9 mouse cellular contexts compared by ENCODE assay signal in genomic region chr13:52928392-52928791, GRCm38 (mm10). TPM values are rescaled to one million over a fixed set of nuclear protein-coding genes. Genes with fewer than 3 reads are reported as not detected.
A peak's percentile ranks its signal among the peaks of the same experiment; 100 is the strongest.
DNase-seq lines count a peak whose midpoint lies in the region; ATAC-seq lines count a peak whose summit lies in the region.
"Had no signal": no experiment of that assay in that cellular context is flagged by ENCODE, and none has a peak within 500 bp of the region (broad histone marks: within the 10 kb centered on the region; RNA-seq: fewer than 3 reads in every experiment).

No protein-coding gene starts in this region.

- H3K4me1 ChIP-seq in heart, embryonic 10.5 days = peaks cover 31% of the 10 kb centered on the region
- peaks cover 21% of the 10 kb centered on the region for H3K4me1 ChIP-seq in embryonic facial prominence, embryonic 12.5 days
- H3K4me1 ChIP-seq in limb, embryonic 10.5 days = peaks cover 27% of the 10 kb centered on the region
- peaks cover 17% of the 10 kb centered on the region for H3K4me1 ChIP-seq in stomach, embryonic 14.5 days (ENCODE audit: control insufficient read depth, insufficient read depth, low read length)

- peak overlapping the region; percentile 85 for H3K9ac ChIP-seq in embryonic facial prominence, embryonic 12.5 days
- no peak overlapping the region; the same call in 1 of the 2 replicates for H3K9ac ChIP-seq in stomach, embryonic 14.5 days (replicated peaks; ENCODE audit: low read depth, low read length)

- H3K36me3 ChIP-seq in heart, embryonic 10.5 days = no peaks in the 10 kb centered on the region
- no peaks in the 10 kb centered on the region for H3K36me3 ChIP-seq in embryonic facial prominence, embryonic 12.5 days
- H3K36me3 ChIP-seq in limb, embryonic 10.5 days = 0 out of 2 replicates have a peak, but pooled peaks cover 5% of the 10 kb centered on the region
- no peaks in the 10 kb centered on the region; the same call in 1 of the 2 replicates for H3K36me3 ChIP-seq in stomach, embryonic 14.5 days (ENCODE audit: control insufficient read depth, insufficient read depth, low read length)

- H3K9me3 ChIP-seq in heart, embryonic 10.5 days = no peaks in the 10 kb centered on the region
- H3K9me3 ChIP-seq in embryonic facial prominence, embryonic 12.5 days = no peaks in the 10 kb centered on the region
- no peaks in the 10 kb centered on the region for H3K9me3 ChIP-seq in limb, embryonic 10.5 days (replicated peaks)
- no peaks in the 10 kb centered on the region for H3K9me3 ChIP-seq in stomach, embryonic 14.5 days (ENCODE audit: control insufficient read depth, low read depth, low read length)

- no peaks in the 10 kb centered on the region for H3K27me3 ChIP-seq in heart, embryonic 10.5 days (ENCODE audit: insufficient read depth, poor library complexity, severe bottlenecking)
- H3K27me3 ChIP-seq in embryonic facial prominence, embryonic 12.5 days = no peaks in the 10 kb centered on the region
- H3K27me3 ChIP-seq in limb, embryonic 10.5 days (ENCODE audit: low read depth, poor library complexity, severe bottlenecking) = no peaks in the 10 kb centered on the region
- no peaks in the 10 kb centered on the region for H3K27me3 ChIP-seq in stomach, embryonic 14.5 days (ENCODE audit: control insufficient read depth, insufficient read depth, low read length)
- H3K27me3 ChIP-seq: Patski had no signal

- intact Hi-C loops in heart, postnatal 10 days (cut with DNase I) = loop anchor here (2.0 to 5.0 kb wide), 3 partner anchors 52 to 216 kb away; partner anchors contain the start of gene Nfil3

- H3K4me3 ChIP-seq in heart, embryonic 10.5 days = peak overlapping the region; percentile 82
- peak overlapping the region; percentile 85 for H3K4me3 ChIP-seq in embryonic facial prominence, embryonic 12.5 days
- H3K4me3 ChIP-seq in limb, embryonic 10.5 days = peak overlapping the region; percentile 88
- H3K4me3 ChIP-seq in stomach, embryonic 14.5 days (ENCODE audit: low read depth, low read length) = peak overlapping the region; percentile 86; the same call in 1 of the 2 replicates

- peak; percentile 61 for DNase-seq in heart, embryonic 10.5 days (ENCODE audit: low spot score)
- DNase-seq in heart, postnatal 10 days = no peak
- peak; percentile 16 for DNase-seq in 3T3-L1 (ENCODE audit: low read depth, low spot score)
- DNase-seq in limb, embryonic 10.5 days (ENCODE audit: low spot score) = no peak
- no peak for DNase-seq in cerebellum, adult 11 months
- DNase-seq in T-cell, adult 2 months (ENCODE audit: low spot score) = no peak

- no peak for ATAC-seq in embryonic facial prominence, embryonic 12.5 days (ENCODE audit: insufficient number of reproducible peaks, insufficient read depth, low FRiP score, low TSS enrichment)
- ATAC-seq in stomach, embryonic 14.5 days (ENCODE audit: insufficient number of reproducible peaks, insufficient read depth, low FRiP score, low read depth) = no peak

- peak overlapping the region; percentile 93; the same call in 1 of the 2 replicates for H3K27ac ChIP-seq in heart, embryonic 10.5 days
- no peak overlapping the region for H3K27ac ChIP-seq in embryonic facial prominence, embryonic 12.5 days
- H3K27ac ChIP-seq in limb, embryonic 10.5 days = no peak overlapping the region
- H3K27ac ChIP-seq in stomach, embryonic 14.5 days (ENCODE audit: low read length) = no peak overlapping the region

- WGBS in heart, embryonic 10.5 days = 64% methylated on average over 9 of the region's 9 CpGs
- 62% methylated on average over 9 of the region's 9 CpGs for WGBS in embryonic facial prominence, embryonic 12.5 days
- 75% methylated on average over 9 of the region's 9 CpGs for WGBS in limb, embryonic 10.5 days
- 65% methylated on average over 9 of the region's 9 CpGs for WGBS in stomach, embryonic 14.5 days

- peak overlapping the region; percentile 56 for H3K4me2 ChIP-seq in embryonic facial prominence, embryonic 12.5 days (replicated peaks)
- H3K4me2 ChIP-seq in stomach, embryonic 14.5 days (replicated peaks; ENCODE audit: low read depth, low read length) = peak overlapping the region; percentile 38

RNA-seq across cellular contexts. Expression of gene Auh, which starts 1.1 kb away (rescaled TPM):
- 44.9 and 53.3 TPM in 2 replicates for polyA plus RNA-seq in heart, embryonic 10.5 days (2016; fragmentation: Nextera tagmentation; extraction: Ambion mirVana)
- total RNA-seq in heart, postnatal 10 days (2021) = 10 to 100 TPM; 74.1 to 75.8 TPM
- polyA plus RNA-seq in embryonic facial prominence, embryonic 12.5 days (2016; fragmentation: Nextera tagmentation; extraction: Ambion mirVana) = 41.4 and 45.3 TPM in 2 replicates
- polyA plus RNA-seq in limb, embryonic 10.5 days (2016; fragmentation: Nextera tagmentation; extraction: Ambion mirVana) = 34.2 and 35.0 TPM in 2 replicates
- 30.5 and 36.3 TPM in 2 replicates for polyA plus RNA-seq in stomach, embryonic 14.5 days (2014; fragmentation: Nextera tagmentation; extraction: Ambion mirVana)

RNA-seq across cellular contexts. Expression of gene Nfil3, which starts 52.5 kb away (rescaled TPM):
- polyA plus RNA-seq in heart, embryonic 10.5 days (2016; fragmentation: Nextera tagmentation; extraction: Ambion mirVana) = 32.7 and 43.1 TPM in 2 replicates
- total RNA-seq in heart, postnatal 10 days (2021) = 10 to 100 TPM; 27.3 to 27.9 TPM
- polyA plus RNA-seq in embryonic facial prominence, embryonic 12.5 days (2016; fragmentation: Nextera tagmentation; extraction: Ambion mirVana) = 30.3 and 30.8 TPM in 2 replicates
- polyA plus RNA-seq in limb, embryonic 10.5 days (2016; fragmentation: Nextera tagmentation; extraction: Ambion mirVana) = 34.9 and 43.0 TPM in 2 replicates
- polyA plus RNA-seq in stomach, embryonic 14.5 days (2014; fragmentation: Nextera tagmentation; extraction: Ambion mirVana) = 25.8 and 26.6 TPM in 2 replicates

Comparison
In these comparisons a context has a peak if more than half of its experiments do, and no peak if none do; other contexts are left out.
1. DNase-seq: peak in heart, embryonic 10.5 days (single experiment) and 3T3-L1 (single experiment); none in heart, postnatal 10 days (0 of 2), limb, embryonic 10.5 days (single experiment), cerebellum, adult 11 months (single experiment) and T-cell, adult 2 months (single experiment).
2. Peak in every context shown above with its lines, with median percentiles within 50 percentile points of each other: H3K4me3 ChIP-seq.